12 mouse cellular contexts compared by ENCODE assay signal in genomic region chr9:91561331-91561730, GRCm38 (mm10).
DNase-seq lines count a peak whose midpoint lies in the region.
"Had no signal": no experiment of that assay in that cellular context is flagged by ENCODE, and none has a peak within 500 bp of the region (broad histone marks: within the 10 kb centered on the region; RNA-seq: fewer than 3 reads in every experiment).

No protein-coding gene starts in this region.

- intact Hi-C loops in left cerebral cortex, postnatal 4 days (cut with DNase I): no loop called here
- intact Hi-C loops in left cerebral cortex, postnatal 10 days (cut with DNase I): no loop called here

- DNase-seq in cerebellum, postnatal 14 days: peak; percentile 42
- no peak for DNase-seq in cerebellum, adult 11-12 months
- DNase-seq in left cerebral cortex, postnatal 4 days: peak; percentile 46
- DNase-seq in left cerebral cortex, postnatal 10 days (ENCODE audit: extremely low spot score in 1 of 2, low spot score in 2 of 2): no peak
- DNase-seq in brain, adult 2 months (ENCODE audit: low read depth, low spot score): peak; percentile 14
- DNase-seq in embryo, embryonic 10 days (ENCODE audit: low spot score): peak; percentile 39
- DNase-seq in kidney, adult 11 months: no peak
- DNase-seq in right cerebral cortex, postnatal 25 days: no peak
- DNase-seq: adrenal gland, postnatal 14 days; cerebellum, adult 11 months; gastrocnemius, adult 2 months; gastrocnemius, postnatal 25 days had no signal

Comparison
In these comparisons a context has a peak if more than half of its experiments do, and no peak if none do; other contexts are left out.
1. DNase-seq: peak in cerebellum, postnatal 14 days (2 of 2), left cerebral cortex, postnatal 4 days (single experiment), brain, adult 2 months (single experiment) and embryo, embryonic 10 days (single experiment); none in cerebellum, adult 11-12 months (single experiment), left cerebral cortex, postnatal 10 days (0 of 2), kidney, adult 11 months (single experiment) and right cerebral cortex, postnatal 25 days (single experiment).